Mouse (Mus musculus): ENCODE measurements at regions not wholly inside any gene's neighbourhood (a gene's known extent, or its start where the extent isn't known, plus 50 kb on each side); places are given as distances from the start of the nearest gene placed in this dataset.
"Not testable (repeated sequence)": the region's sequence is repeated elsewhere in the genome, so short reads cannot be mapped to it uniquely, and the experiment has no call there.

- DNase-seq (ENCODE audit: low spot score), result no peak
These were observed 59.9 kb upstream of the Bend4 start for GRCm38 (mm10) chr5:67487965-67488409.

GRCm38 (mm10) chr5:67490709-67491108 lies 62.6 kb upstream of the Bend4 start:
- DNase-seq (ENCODE audit: low spot score), result not testable (repeated sequence)

GRCm38 (mm10) chr5:67492893-67493302 lies 64.8 kb upstream of the Bend4 start:
- DNase-seq (ENCODE audit: low spot score), result no peak

- DNase-seq (ENCODE audit: low spot score), result no peak
These were observed 68.6 kb upstream of the Bend4 start for GRCm38 (mm10) chr5:67496710-67497109.

- no peak for DNase-seq (ENCODE audit: low spot score)
These were observed 87.4 kb upstream of the Shisa3 start for GRCm38 (mm10) chr5:67520251-67520650.

GRCm38 (mm10) chr5:67521423-67521912 lies 86.2 kb upstream of the Shisa3 start:
- DNase-seq (ENCODE audit: low spot score), result no peak

GRCm38 (mm10) chr5:67530149-67530548 lies 77.5 kb upstream of the Shisa3 start:
- DNase-seq (ENCODE audit: low spot score), result no peak

GRCm38 (mm10) chr5:67530957-67531356 lies 76.7 kb upstream of the Shisa3 start:
- DNase-seq (ENCODE audit: low spot score), result no peak

GRCm38 (mm10) chr5:67532351-67532750 lies 75.3 kb upstream of the Shisa3 start:
- peak; percentile 74 for DNase-seq (ENCODE audit: low spot score)

GRCm38 (mm10) chr5:67532756-67533255 lies 74.9 kb upstream of the Shisa3 start:
- DNase-seq (ENCODE audit: low spot score), result no peak

GRCm38 (mm10) chr5:67534056-67534455 lies 73.6 kb upstream of the Shisa3 start:
- DNase-seq (ENCODE audit: low spot score), result no peak

- DNase-seq (ENCODE audit: low spot score), result no peak
These were observed 69.7 kb upstream of the Shisa3 start for GRCm38 (mm10) chr5:67537990-67538389.

GRCm38 (mm10) chr5:67539591-67540238 lies 68.0 kb upstream of the Shisa3 start:
- DNase-seq (ENCODE audit: low spot score), result no peak

GRCm38 (mm10) chr5:67541867-67542266 lies 65.8 kb upstream of the Shisa3 start:
- DNase-seq (ENCODE audit: low spot score), result no peak

GRCm38 (mm10) chr5:67544028-67544589 lies 63.6 kb upstream of the Shisa3 start:
- DNase-seq (ENCODE audit: low spot score), result no peak

- DNase-seq (ENCODE audit: low spot score), result no peak
These were observed 57.4 kb upstream of the Shisa3 start for GRCm38 (mm10) chr5:67550257-67550656.

- no peak for DNase-seq (ENCODE audit: low spot score)
These were observed 55.9 kb upstream of the Shisa3 start for GRCm38 (mm10) chr5:67551668-67552390.

GRCm38 (mm10) chr5:67552865-67553264 lies 54.8 kb upstream of the Shisa3 start:
- DNase-seq (ENCODE audit: low spot score), result no peak

Data from layer of hippocampus, adult 9-10 months (tissue).